Mouse (Mus musculus): ENCODE measurements around the gene Calm3. TPM values are rescaled to one million over a fixed set of nuclear protein-coding genes. Genes with fewer than 3 reads are reported as not detected.
"Not testable (repeated sequence)": the region's sequence is repeated elsewhere in the genome, so short reads cannot be mapped to it uniquely, and the experiment has no call there.

Gene Calm3
- 145 and 154 TPM in 2 replicates for polyA plus RNA-seq (2015; fragmentation: Nextera tagmentation; extraction: Ambion mirVana)

DNA sequence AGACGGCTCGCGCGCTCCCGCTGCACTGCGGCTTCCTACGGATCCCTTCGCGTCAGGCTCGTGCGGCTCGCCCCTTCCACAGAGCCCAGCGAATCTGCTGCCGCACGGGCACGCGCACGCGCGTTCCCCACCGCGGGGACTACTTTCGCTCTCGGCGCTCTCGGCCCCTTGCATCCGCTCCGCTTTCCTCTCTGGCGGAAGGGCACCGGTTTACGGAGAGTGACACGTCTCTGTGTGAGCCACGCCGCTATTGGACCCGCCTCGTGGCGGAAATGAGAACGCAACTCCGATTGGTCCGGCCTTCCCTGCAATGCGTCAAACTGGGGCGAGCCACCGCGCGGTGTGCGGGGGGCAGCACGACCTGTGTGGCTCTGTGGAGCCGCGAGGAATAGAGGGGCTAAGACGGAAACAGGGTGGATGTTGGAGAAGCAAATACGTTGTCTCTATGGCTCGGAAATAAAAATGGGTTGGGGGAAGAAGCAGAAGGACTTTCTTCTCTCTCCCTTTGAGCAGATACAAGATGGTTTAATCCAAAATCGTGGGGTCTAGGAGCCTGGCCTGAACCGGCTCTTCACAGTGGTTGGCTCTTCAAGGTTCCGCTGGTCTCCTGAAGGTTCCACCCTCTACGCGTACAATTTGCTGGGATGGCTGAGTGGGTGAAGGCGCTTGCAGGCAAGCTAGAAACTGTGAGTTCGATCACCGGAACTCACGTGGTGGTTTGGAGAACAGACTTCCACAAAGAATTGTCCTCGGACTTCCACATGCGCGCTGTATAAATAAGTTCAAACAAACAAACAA, at the start of gene Calm3:
Calm3 (minus strand) TSS at position 78 of the 798 bp plus-strand sequence.
- H3K4me1 ChIP-seq (ENCODE audit: insufficient read depth, low read length) = peaks cover 36% of the 10 kb centered on the region
- peaks cover 6% of the 10 kb centered on the region; the same call in 1 of the 2 replicates for H3K36me3 ChIP-seq (ENCODE audit: insufficient read depth, low read length)
- 2% methylated on average over 62 of the region's 64 CpGs for WGBS

GRCm38 (mm10) chr7:16971160-16971559, 47.2 kb upstream of the Calm3 start:
- 81% methylated on average over 3 of the region's 3 CpGs for WGBS
- Histone ChIP-seq H3K4me3 (ENCODE audit: low read length) (no peak overlapping the region), H3K9me3 (ENCODE audit: low read length) (no peaks in the 10 kb centered on the region), H3K27ac (ENCODE audit: low read length) (no peak overlapping the region), H3K4me1 (ENCODE audit: insufficient read depth, low read length) (no peaks in the 10 kb centered on the region), H3K36me3 (ENCODE audit: insufficient read depth, low read length) (no peaks in the 10 kb centered on the region), H3K27me3 (ENCODE audit: insufficient read depth, low read length) (no peaks in the 10 kb centered on the region), H3K9ac (replicated peaks; ENCODE audit: low read length) (no peak overlapping the region), H3K4me2 (replicated peaks; ENCODE audit: low read depth, low read length) (no peak overlapping the region)
- ATAC-seq (ENCODE audit: low FRiP score, low TSS enrichment) = no peak

More for the DNA sequence above, at the start of gene Calm3:
- Histone ChIP-seq H3K27me3 (ENCODE audit: insufficient read depth, low read length) (no peaks in the 10 kb centered on the region), H3K27ac (ENCODE audit: low read length) (peak within 1 kb of the TSS; percentile 98), H3K9me3 (ENCODE audit: low read length) (no peaks in the 10 kb centered on the region), H3K9ac (replicated peaks; ENCODE audit: low read length) (peak within 1 kb of the TSS; percentile 97), H3K4me3 (ENCODE audit: low read length) (peak within 1 kb of the TSS; percentile 98), H3K4me2 (replicated peaks; ENCODE audit: low read depth, low read length) (peak within 1 kb of the TSS; percentile 97)
- peak; percentile 94 for ATAC-seq (ENCODE audit: low FRiP score, low TSS enrichment)

- Histone ChIP-seq H3K9ac (replicated peaks; ENCODE audit: low read length) (no peak overlapping the region), H3K27me3 (ENCODE audit: insufficient read depth, low read length) (no peaks in the 10 kb centered on the region), H3K4me3 (ENCODE audit: low read length) (no peak overlapping the region), H3K27ac (ENCODE audit: low read length) (no peak overlapping the region), H3K4me2 (replicated peaks; ENCODE audit: low read depth, low read length) (no peak overlapping the region), H3K4me1 (ENCODE audit: insufficient read depth, low read length) (no peaks in the 10 kb centered on the region), H3K36me3 (ENCODE audit: insufficient read depth, low read length) (no peaks in the 10 kb centered on the region), H3K9me3 (ENCODE audit: low read length) (no peaks in the 10 kb centered on the region)
- WGBS = 83% methylated on average over 6 of the region's 6 CpGs
- no peak for ATAC-seq (ENCODE audit: low FRiP score, low TSS enrichment)
Observed at GRCm38 (mm10) chr7:16968414-16968813, 44.5 kb upstream of the Calm3 start.

DNA sequence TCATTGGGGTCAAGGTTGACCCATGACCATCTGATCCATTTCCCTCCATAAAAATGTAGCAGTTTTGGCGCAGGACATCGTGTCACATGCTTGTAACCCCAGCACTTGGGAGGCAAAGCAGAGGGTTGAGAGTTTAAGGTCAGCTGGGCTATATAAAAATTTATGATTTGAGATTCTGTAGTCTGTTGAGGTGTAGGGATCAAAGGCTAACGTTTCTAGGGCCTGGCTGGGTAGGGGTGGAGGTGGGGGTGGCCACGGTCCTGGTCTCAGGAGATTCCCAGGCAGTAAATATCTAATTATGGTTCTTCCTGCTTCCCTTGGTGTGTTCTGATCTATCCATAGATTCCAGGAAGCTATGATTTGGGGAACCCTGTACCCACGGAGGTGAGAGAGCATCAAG, 37.8 kb upstream of the Calm3 start:
- no peak for ATAC-seq (ENCODE audit: low FRiP score, low TSS enrichment)
- Histone ChIP-seq H3K4me2 (replicated peaks; ENCODE audit: low read depth, low read length) (no peak overlapping the region), H3K9ac (replicated peaks; ENCODE audit: low read length) (no peak overlapping the region), H3K36me3 (ENCODE audit: insufficient read depth, low read length) (no peaks in the 10 kb centered on the region), H3K27me3 (ENCODE audit: insufficient read depth, low read length) (no peaks in the 10 kb centered on the region), H3K9me3 (ENCODE audit: low read length) (no peaks in the 10 kb centered on the region), H3K4me3 (ENCODE audit: low read length) (no peak overlapping the region), H3K27ac (ENCODE audit: low read length) (no peak overlapping the region), H3K4me1 (ENCODE audit: insufficient read depth, low read length) (0 out of 2 replicates have a peak, but pooled peaks cover 3% of the 10 kb centered on the region)
- WGBS = 60% methylated on average over 5 of the region's 5 CpGs

GRCm38 (mm10) chr7:16959539-16960187, 35.7 kb upstream of the Calm3 start, which contains the start of gene Pnmal1:
TSS of gene Pnmal1 (plus strand) at chr7:16959679.
- peak within 1 kb of the TSS; percentile 32 for H3K4me2 ChIP-seq (replicated peaks; ENCODE audit: low read depth, low read length)
- WGBS = 12% methylated on average over 15 of the region's 17 CpGs
- H3K36me3 ChIP-seq (ENCODE audit: insufficient read depth, low read length) = no peaks in the 10 kb centered on the region
- peak; percentile 86 for ATAC-seq (ENCODE audit: low FRiP score, low TSS enrichment)
- 0 out of 2 replicates have a peak, but pooled peaks cover 3% of the 10 kb centered on the region for H3K4me1 ChIP-seq (ENCODE audit: insufficient read depth, low read length)
- no peaks in the 10 kb centered on the region for H3K9me3 ChIP-seq (ENCODE audit: low read length)
- no peaks in the 10 kb centered on the region for H3K27me3 ChIP-seq (ENCODE audit: insufficient read depth, low read length)
- no peak within 1 kb of the TSS for H3K9ac ChIP-seq (replicated peaks; ENCODE audit: low read length)
- H3K27ac ChIP-seq (ENCODE audit: low read length) = no peak within 1 kb of the TSS
- H3K4me3 ChIP-seq (ENCODE audit: low read length) = no peak within 1 kb of the TSS

DNA sequence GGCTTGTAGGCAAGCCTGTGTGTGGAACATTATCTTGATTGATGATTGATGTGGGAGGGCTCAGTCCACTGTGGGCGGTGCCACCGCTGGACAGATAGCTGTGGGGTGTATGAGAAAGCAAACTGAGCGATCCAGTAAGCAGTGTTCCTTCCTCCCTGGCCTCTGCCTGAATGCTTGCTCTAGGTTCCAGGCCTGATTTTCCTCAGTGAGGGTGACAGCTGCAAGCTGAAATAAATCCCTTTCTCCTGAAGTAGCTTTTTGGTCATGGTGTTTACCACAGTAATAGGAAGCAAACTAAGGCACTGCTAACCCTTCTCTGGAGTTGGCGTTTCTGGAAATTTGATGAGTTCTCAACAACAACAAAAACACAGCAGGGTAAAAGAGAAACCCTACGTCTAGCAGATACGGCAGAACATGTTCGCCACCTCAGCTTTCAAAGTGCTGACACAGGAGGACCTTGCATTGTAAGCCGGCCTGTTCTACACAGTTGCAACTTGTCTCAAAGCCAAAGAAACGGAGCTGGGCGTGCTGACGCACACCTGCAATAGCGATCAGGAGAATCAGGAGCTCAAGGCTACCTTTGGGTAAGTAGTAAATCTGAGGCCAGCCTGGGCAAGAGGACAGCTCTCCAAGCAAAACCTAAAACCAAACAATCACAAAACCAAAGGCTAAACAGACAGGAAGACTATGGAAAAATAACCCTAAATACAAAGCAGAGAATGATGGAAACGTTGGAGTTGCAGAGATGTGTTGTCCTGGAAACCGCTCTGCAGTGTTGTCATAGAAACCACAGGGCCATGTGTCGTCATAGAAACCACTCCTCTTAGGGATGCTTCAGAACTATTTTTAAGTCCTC, 32.7 kb upstream of the Calm3 start:
- no peak overlapping the region for H3K9ac ChIP-seq (replicated peaks; ENCODE audit: low read length)
- no peaks in the 10 kb centered on the region for H3K9me3 ChIP-seq (ENCODE audit: low read length)
- 55% methylated on average over 15 of the region's 15 CpGs for WGBS
- H3K27me3 ChIP-seq (ENCODE audit: insufficient read depth, low read length) = no peaks in the 10 kb centered on the region
- no peaks in the 10 kb centered on the region for H3K36me3 ChIP-seq (ENCODE audit: insufficient read depth, low read length)
- no peak for ATAC-seq (ENCODE audit: low FRiP score, low TSS enrichment)
- no peak overlapping the region for H3K27ac ChIP-seq (ENCODE audit: low read length)
- 0 out of 2 replicates have a peak, but pooled peaks cover 3% of the 10 kb centered on the region for H3K4me1 ChIP-seq (ENCODE audit: insufficient read depth, low read length)
- H3K4me2 ChIP-seq (replicated peaks; ENCODE audit: low read depth, low read length) = no peak overlapping the region
- no peak overlapping the region for H3K4me3 ChIP-seq (ENCODE audit: low read length)

DNA sequence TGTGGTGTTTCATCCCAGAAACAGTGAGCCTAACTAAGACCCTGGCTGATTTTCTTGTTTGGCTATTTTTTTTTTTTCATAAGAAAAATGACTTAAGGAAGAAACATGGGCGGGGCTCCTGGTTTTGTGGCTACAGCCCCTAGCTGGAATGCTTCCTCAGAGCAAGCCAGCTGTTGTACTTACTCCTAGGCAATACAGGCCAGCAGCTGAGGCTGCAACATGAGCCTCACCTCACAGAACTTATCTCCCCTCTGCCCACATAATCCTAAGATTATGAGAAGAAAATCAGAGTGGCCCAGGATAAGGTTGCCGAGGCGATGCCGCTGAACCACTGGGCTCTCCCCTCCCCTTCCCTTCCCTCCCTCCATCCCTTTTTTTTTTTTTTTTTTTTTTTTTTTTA, 31.8 kb upstream of the Calm3 start:
- H3K27ac ChIP-seq (ENCODE audit: low read length) = no peak overlapping the region
- H3K9ac ChIP-seq (replicated peaks; ENCODE audit: low read length) = no peak overlapping the region
- H3K4me2 ChIP-seq (replicated peaks; ENCODE audit: low read depth, low read length) = no peak overlapping the region
- H3K36me3 ChIP-seq (ENCODE audit: insufficient read depth, low read length) = no peaks in the 10 kb centered on the region
- no peaks in the 10 kb centered on the region for H3K27me3 ChIP-seq (ENCODE audit: insufficient read depth, low read length)
- 82% methylated on average over 4 of the region's 4 CpGs for WGBS
- no peak overlapping the region for H3K4me3 ChIP-seq (ENCODE audit: low read length)
- ATAC-seq (ENCODE audit: low FRiP score, low TSS enrichment) = no peak
- 0 out of 2 replicates have a peak, but pooled peaks cover 3% of the 10 kb centered on the region for H3K4me1 ChIP-seq (ENCODE audit: insufficient read depth, low read length)
- no peaks in the 10 kb centered on the region for H3K9me3 ChIP-seq (ENCODE audit: low read length)

DNA sequence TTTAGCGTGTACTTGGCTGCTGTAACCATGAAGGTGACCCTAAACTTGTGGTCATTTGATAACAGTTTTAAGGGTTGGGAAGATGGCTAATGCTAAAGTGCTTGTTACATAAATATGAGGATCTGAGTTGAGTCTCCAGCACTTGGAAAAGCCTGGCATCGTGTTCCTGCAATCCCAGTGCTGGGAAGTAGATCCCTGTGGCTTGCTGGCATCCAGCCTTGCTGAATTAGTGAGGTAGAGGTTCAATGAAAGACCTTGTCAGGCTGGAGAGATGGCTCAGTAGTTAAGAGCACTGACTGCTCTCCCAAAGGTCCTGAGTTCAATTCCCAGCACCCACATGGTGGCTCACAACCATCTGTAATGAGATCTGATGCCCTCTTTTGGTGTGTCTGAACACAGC, 29.9 kb upstream of the Calm3 start:
- H3K9me3 ChIP-seq (ENCODE audit: low read length) = not testable (repeated sequence)
- WGBS = 72% methylated on average over 2 of the region's 2 CpGs

GRCm38 (mm10) chr7:16950861-16951635, 27.1 kb upstream of the Calm3 start:
- ATAC-seq (ENCODE audit: low FRiP score, low TSS enrichment) = peak; percentile 66
- WGBS = 26% methylated on average over 18 of the region's 18 CpGs
- Histone ChIP-seq H3K4me2 (replicated peaks; ENCODE audit: low read depth, low read length) (no peak overlapping the region), H3K27ac (ENCODE audit: low read length) (no peak overlapping the region), H3K27me3 (ENCODE audit: insufficient read depth, low read length) (peaks cover 40% of the 10 kb centered on the region), H3K4me1 (ENCODE audit: insufficient read depth, low read length) (peaks cover 29% of the 10 kb centered on the region), H3K9ac (replicated peaks; ENCODE audit: low read length) (no peak overlapping the region), H3K9me3 (ENCODE audit: low read length) (no peaks in the 10 kb centered on the region), H3K4me3 (ENCODE audit: low read length) (no peak overlapping the region), H3K36me3 (ENCODE audit: insufficient read depth, low read length) (no peaks in the 10 kb centered on the region)

More for the DNA sequence above, 29.9 kb upstream of the Calm3 start:
- not testable (repeated sequence) for H3K9ac ChIP-seq (replicated peaks; ENCODE audit: low read length); ATAC-seq (ENCODE audit: low FRiP score, low TSS enrichment); H3K4me2 ChIP-seq (replicated peaks; ENCODE audit: low read depth, low read length); H3K36me3 ChIP-seq (ENCODE audit: insufficient read depth, low read length); H3K27ac ChIP-seq (ENCODE audit: low read length); H3K4me1 ChIP-seq (ENCODE audit: insufficient read depth, low read length); H3K4me3 ChIP-seq (ENCODE audit: low read length)
- peaks cover 13% of the 10 kb centered on the region for H3K27me3 ChIP-seq (ENCODE audit: insufficient read depth, low read length)
